Mouse (Mus musculus): ENCODE data around the gene Slc25a47. TPM values are rescaled to one million over a fixed set of nuclear protein-coding genes. Genes with fewer than 3 reads are reported as not detected.

Slc25a47 gene
- total RNA-seq, 4 experiments from 2014 or later: 4.0 to 7.5 (median 5.8) TPM

- no peak for DNase-seq (ENCODE audit: low spot score in 2 of 2)
Measured at GRCm38 (mm10) chr12:108906398-108906797, 70.6 kb downstream of the Slc25a47 start.

Small RNA genes within 50 kb of the gene (microRNA-seq; reads per million reads assigned to microRNA genes)
- 33.3 reads per million, percentile 32 among the genes with 10 or more reads in this experiment for gene Mir345

Other genes starting within 250 kb of the Slc25a47 start
- gene Degs2, start 133.7 kb upstream of the Slc25a47 start, total RNA-seq (2022): under 1 TPM in 2 of 4 experiments, not detected in 2; 0.29 to 0.48 TPM
- 10 to 100 TPM; 26.6 to 33.0 (median 29.6) TPM for gene Yy1, start 43.1 kb upstream of the Slc25a47 start, total RNA-seq (2022)
- gene Slc25a29, start 163 bp upstream of the Slc25a47 start, total RNA-seq (2022): 10 to 100 TPM in 1 of 4 experiments, 1 to 10 TPM in 3; 8.5 to 10.5 (median 8.9) TPM
- gene Wdr25, start 57.6 kb downstream of the Slc25a47 start, total RNA-seq (2022): 1 to 10 TPM; 3.7 to 4.8 (median 4.6) TPM
- gene Wars, start 58.1 kb downstream of the Slc25a47 start, total RNA-seq (2022): 10 to 100 TPM; 26.4 to 28.7 (median 28.0) TPM
- under 1 TPM in 2 of 4 experiments, not detected in 2; 0.13 to 0.31 TPM for gene Begain, start 232.2 kb downstream of the Slc25a47 start, total RNA-seq (2022)